Mouse (Mus musculus): ENCODE measurements at regions not wholly inside any gene's neighbourhood (a gene's known extent, or its start where the extent isn't known, plus 50 kb on each side); places are given as distances from the start of the nearest gene placed in this dataset.

- TF ChIP-seq CTCF (IDR thresholded peaks at IDR 0.05; ENCODE audit: insufficient read depth, low read length), result no peak
- TF ChIP-seq POLR2A (IDR thresholded peaks at IDR 0.05; ENCODE audit: borderline replicate concordance, extremely low read depth, low read depth, low read length), result no peak
Observed at GRCm38 (mm10) chr13:43724161-43724560, 60.4 kb upstream of the Cd83 start.
